ENCODE assay signal across 8 mouse cellular contexts in the genomic region with DNA sequence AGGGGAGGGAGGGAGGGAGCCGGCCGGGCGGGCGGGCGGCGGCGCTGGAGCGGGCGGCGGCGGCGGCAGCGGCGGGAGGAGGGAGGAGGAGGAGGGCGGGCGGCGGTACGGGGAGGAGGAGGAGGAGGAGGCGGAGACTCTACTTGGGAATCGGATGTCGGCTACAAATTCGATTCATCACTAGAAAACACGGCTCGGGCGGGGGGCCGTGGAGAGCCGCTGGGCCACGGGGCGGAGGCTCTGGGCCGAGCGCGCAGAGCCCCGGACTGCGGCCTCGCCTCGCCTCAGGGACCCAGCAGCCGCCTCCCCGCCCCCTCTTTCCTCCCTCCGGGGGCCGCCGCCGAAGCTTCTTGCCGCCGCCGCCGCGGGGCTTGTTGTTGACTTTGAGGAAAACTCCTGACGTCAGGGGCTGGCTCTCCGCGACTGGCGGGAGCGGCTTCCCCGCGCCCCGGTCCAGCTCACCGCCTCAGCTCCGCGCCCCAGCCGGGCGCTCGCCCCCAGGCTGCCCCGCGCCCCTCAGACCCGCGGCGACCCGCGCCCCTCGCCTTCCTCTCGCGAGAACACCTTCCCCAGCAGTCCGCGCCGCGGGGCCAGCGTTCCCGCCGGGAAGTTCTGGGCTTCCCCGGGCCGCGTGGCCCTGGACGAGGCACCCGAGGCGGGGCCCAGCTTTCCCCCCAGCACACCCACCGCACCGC. TPM values are rescaled to one million over a fixed set of nuclear protein-coding genes. Genes with fewer than 3 reads are reported as not detected.
DNase-seq lines count a peak whose midpoint lies in the region; ATAC-seq lines count a peak whose summit lies in the region.

No protein-coding gene starts in this region.

- peak overlapping the region; percentile 72 for H3K4me2 ChIP-seq in heart, embryonic 14.5 days (ENCODE audit: low read length)
- peak overlapping the region; percentile 97 for H3K4me2 ChIP-seq in liver, embryonic 13.5 days
- peak overlapping the region; percentile 91 for H3K4me2 ChIP-seq in neural tube, embryonic 11.5 days (ENCODE audit: low read depth)
- peak overlapping the region; percentile 82 for H3K4me2 ChIP-seq in stomach, embryonic 16.5 days (ENCODE audit: low read depth, low read length)

- peak overlapping the region; percentile 94 for H3K9ac ChIP-seq in heart, embryonic 14.5 days (ENCODE audit: low read length)
- peak overlapping the region; percentile 84 for H3K9ac ChIP-seq in liver, embryonic 13.5 days
- peak overlapping the region; percentile 96 for H3K9ac ChIP-seq in neural tube, embryonic 11.5 days (ENCODE audit: low read length)
- peak overlapping the region; percentile 94 for H3K9ac ChIP-seq in stomach, embryonic 16.5 days (ENCODE audit: low read length)

- peak; percentile 37 for DNase-seq in fibroblast of lung, adult 2 months (ENCODE audit: low read depth)
- DNase-seq in kidney, postnatal 14 days: peak; percentile 88
- peak; percentile 60 for DNase-seq in liver, embryonic 13.5 days
- peak; percentile 92 for DNase-seq in neural tube, embryonic 11.5 days (ENCODE audit: low spot score)

- no peaks in the 10 kb centered on the region for H3K36me3 ChIP-seq in heart, embryonic 14.5 days (ENCODE audit: control insufficient read depth, insufficient read depth, low read length)
- no peaks in the 10 kb centered on the region for H3K36me3 ChIP-seq in liver, embryonic 13.5 days
- no peaks in the 10 kb centered on the region for H3K36me3 ChIP-seq in neural tube, embryonic 11.5 days (ENCODE audit: control insufficient read depth, insufficient read depth, low read length)
- no peaks in the 10 kb centered on the region for H3K36me3 ChIP-seq in stomach, embryonic 16.5 days (ENCODE audit: control insufficient read depth, insufficient read depth, low read length)

- no peaks in the 10 kb centered on the region for H3K4me1 ChIP-seq in brown adipose tissue, adult 24 weeks (ENCODE audit: control insufficient read depth, insufficient read depth, insufficient read length, low read length)
- peaks cover 3 to 4% of the 10 kb centered on the region in 2 experiments; a peak in 3 of 4 replicates for H3K4me1 ChIP-seq in heart, embryonic 14.5 days (ENCODE audit: control insufficient read depth in 2 of 2, insufficient read depth in 2 of 2, low read length in 2 of 2)
- H3K4me1 ChIP-seq in liver, embryonic 13.5 days (replicated peaks): peaks cover 19% of the 10 kb centered on the region
- H3K4me1 ChIP-seq in neural tube, embryonic 11.5 days (ENCODE audit: control insufficient read depth, insufficient read depth, low read length): peaks cover 13% of the 10 kb centered on the region
- H3K4me1 ChIP-seq in stomach, embryonic 16.5 days (ENCODE audit: control insufficient read depth, insufficient read depth, low read length): no peaks in the 10 kb centered on the region

- under 1% methylated on average over 43 of the region's 86 CpGs for WGBS in heart, embryonic 14.5 days
- WGBS in liver, embryonic 13.5 days (ENCODE audit: insufficient replicate concordance): 1% methylated on average over 49 of the region's 86 CpGs
- WGBS in neural tube, embryonic 11.5 days: under 1% methylated on average over 28 of the region's 86 CpGs
- WGBS in stomach, embryonic 16.5 days: under 1% methylated on average over 65 of the region's 86 CpGs

- H3K4me3 ChIP-seq in brown adipose tissue, adult 24 weeks (ENCODE audit: insufficient read depth, low read depth, low read length): peak overlapping the region; percentile 63
- peak overlapping the region; percentile 78 to 99 for H3K4me3 ChIP-seq in heart, embryonic 14.5 days (ENCODE audit: control insufficient read depth in 1 of 2, insufficient read depth in 1 of 2, low read depth in 1 of 2, low read length in 2 of 2)
- peak overlapping the region; percentile 78 for H3K4me3 ChIP-seq in liver, embryonic 13.5 days (replicated peaks)
- H3K4me3 ChIP-seq in neural tube, embryonic 11.5 days (ENCODE audit: low read depth, low read length): peak overlapping the region; percentile 76
- peak overlapping the region; percentile 87 for H3K4me3 ChIP-seq in stomach, embryonic 16.5 days (replicated peaks; ENCODE audit: low read length)

- H3K27me3 ChIP-seq in heart, embryonic 14.5 days (ENCODE audit: control insufficient read depth, insufficient read depth, low read length): no peaks in the 10 kb centered on the region
- peaks cover 17% of the 10 kb centered on the region for H3K27me3 ChIP-seq in liver, embryonic 13.5 days
- no peaks in the 10 kb centered on the region for H3K27me3 ChIP-seq in neural tube, embryonic 11.5 days (ENCODE audit: control insufficient read depth, insufficient read depth, low read length)
- H3K27me3 ChIP-seq in stomach, embryonic 16.5 days (ENCODE audit: control insufficient read depth, insufficient read depth, low read length): no peaks in the 10 kb centered on the region

- peak overlapping the region; percentile 67 for H3K27ac ChIP-seq in brown adipose tissue, adult 24 weeks (replicated peaks; ENCODE audit: low read depth, low read length)
- peak overlapping the region; percentile 89 to 92 for H3K27ac ChIP-seq in heart, embryonic 14.5 days (replicated peaks in 1 of 2; ENCODE audit: control insufficient read depth in 1 of 2, insufficient read depth in 1 of 2, low read depth in 2 of 2, low read length in 2 of 2)
- peak overlapping the region; percentile 73 for H3K27ac ChIP-seq in liver, embryonic 13.5 days
- peak overlapping the region; percentile 97 for H3K27ac ChIP-seq in neural tube, embryonic 11.5 days (ENCODE audit: low read depth, low read length)
- peak overlapping the region; percentile 90 for H3K27ac ChIP-seq in stomach, embryonic 16.5 days (ENCODE audit: low read length)

- H3K9me3 ChIP-seq in heart, embryonic 14.5 days (ENCODE audit: control insufficient read depth, low read length): no peaks in the 10 kb centered on the region
- H3K9me3 ChIP-seq in liver, embryonic 13.5 days (replicated peaks): no peaks in the 10 kb centered on the region
- no peaks in the 10 kb centered on the region for H3K9me3 ChIP-seq in neural tube, embryonic 11.5 days (ENCODE audit: control insufficient read depth, low read length)
- H3K9me3 ChIP-seq in stomach, embryonic 16.5 days (replicated peaks; ENCODE audit: control insufficient read depth, low read length): no peaks in the 10 kb centered on the region

- ATAC-seq in CD4-positive, CD25-positive, alpha-beta regulatory T cell, adult 4 months: peak; percentile 63
- ATAC-seq in heart, embryonic 14.5 days (ENCODE audit: insufficient number of reproducible peaks, insufficient read depth, low FRiP score, low read depth): peak; percentile 88
- ATAC-seq in liver, embryonic 13.5 days (ENCODE audit: low read depth): peak; percentile 86
- ATAC-seq in neural tube, embryonic 11.5 days (ENCODE audit: insufficient read depth, low FRiP score, low TSS enrichment): peak; percentile 85
- ATAC-seq in stomach, embryonic 16.5 days (ENCODE audit: insufficient read depth, low FRiP score): peak; percentile 94

RNA-seq across cellular contexts. Expression of a gene that starts 0.5 kb away (rescaled TPM):
- polyA plus RNA-seq in CD4-positive, CD25-positive, alpha-beta regulatory T cell, adult 4 months (2017; shearing (Covaris generic)): 1 to 10 TPM; 4.7 to 6.0 TPM
- polyA plus RNA-seq in brown adipose tissue, adult 24 weeks (2012; ENCODE audit: insufficient read depth, insufficient read length, missing spikeins): 4.3 and 10.2 TPM in 2 replicates
- polyA plus RNA-seq in heart, embryonic 14.5 days (2014; fragmentation: Nextera tagmentation; extraction: Ambion mirVana): 5.9 and 6.0 TPM in 2 replicates
- 0.66 and 0.96 TPM in 2 replicates for polyA plus RNA-seq in liver, embryonic 13.5 days (2015; fragmentation: Nextera tagmentation; extraction: Ambion mirVana)
- polyA plus RNA-seq in neural tube, embryonic 11.5 days (2014; fragmentation: Nextera tagmentation; extraction: Ambion mirVana): 23.6 and 25.3 TPM in 2 replicates
- polyA plus RNA-seq in stomach, embryonic 16.5 days (2015; fragmentation: Nextera tagmentation; extraction: Ambion mirVana): 4.1 and 4.4 TPM in 2 replicates

Comparison
In these comparisons a context has a peak if more than half of its experiments do, and no peak if none do; other contexts are left out.
1. Peak in every context shown above with its lines: DNase-seq, ATAC-seq, H3K4me3 ChIP-seq and H3K27ac ChIP-seq.
2. DNase-seq: peak in every context shown above with its lines; median percentile 92 in neural tube, embryonic 11.5 days; 88 in kidney, postnatal 14 days; 60 in liver, embryonic 13.5 days; 37 in fibroblast of lung, adult 2 months.